Mouse (Mus musculus) frontal cortex, postnatal 25 days (tissue): ENCODE results near the gene Mff.

Experiments used
- DNase-seq, 2 experiments: peaks; one replicate each; pipeline ENCODE4 v3.0.0; 2022; ENCODE audit warnings: low spot score in 2 of 2

Gene Mff

GRCm38 (mm10) chr1:82771022-82771586 is 46.4 kb downstream of the Mff start, which contains the start of gene Gm47791:
Gm47791 (minus strand) TSS chr1:82771243.
- no peak for DNase-seq

DNA sequence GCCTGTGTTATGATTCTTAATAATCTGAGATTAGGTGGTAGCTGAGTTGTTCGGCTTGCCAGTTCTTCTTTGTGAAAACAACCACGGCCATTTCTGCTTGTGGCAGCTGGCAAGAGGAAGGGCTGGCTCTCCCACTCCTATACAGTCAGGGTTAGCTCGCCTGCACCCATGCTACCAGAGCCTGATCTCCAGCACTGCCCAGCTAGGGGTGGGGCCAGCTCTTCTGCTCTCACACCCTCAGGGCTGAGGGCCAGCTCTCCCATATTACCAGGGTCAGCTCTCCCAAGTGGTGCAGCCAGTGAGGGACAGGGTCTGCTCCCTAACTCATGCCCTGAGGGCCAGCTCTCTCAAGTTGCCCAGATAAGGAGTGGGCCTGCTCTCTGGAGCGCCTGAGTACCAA is 47.7 kb downstream of the Mff start:
- DNase-seq, result no peak

- no peak for DNase-seq
Observed at GRCm38 (mm10) chr1:82773208-82773607, 48.5 kb downstream of the Mff start.

DNA sequence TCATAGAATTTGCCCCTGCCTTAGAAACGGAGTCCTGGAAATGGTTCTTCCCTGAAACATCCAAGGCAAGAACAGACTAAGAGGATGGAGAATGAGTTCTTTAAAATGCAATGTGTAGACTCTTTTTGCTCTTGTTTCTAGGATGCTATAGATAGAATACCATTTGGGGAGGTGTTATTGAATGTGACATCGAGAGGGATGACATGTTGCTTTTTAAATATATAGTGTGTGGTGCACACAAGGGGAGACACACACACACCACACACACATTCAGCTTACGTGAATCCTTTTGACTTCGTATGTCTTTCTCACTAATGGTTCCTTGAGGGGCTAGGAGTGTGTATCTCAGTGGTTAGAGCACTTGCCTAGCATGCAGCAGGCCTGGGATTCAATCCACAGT is 50.6 kb downstream of the Mff start:
- no peak for DNase-seq

DNA sequence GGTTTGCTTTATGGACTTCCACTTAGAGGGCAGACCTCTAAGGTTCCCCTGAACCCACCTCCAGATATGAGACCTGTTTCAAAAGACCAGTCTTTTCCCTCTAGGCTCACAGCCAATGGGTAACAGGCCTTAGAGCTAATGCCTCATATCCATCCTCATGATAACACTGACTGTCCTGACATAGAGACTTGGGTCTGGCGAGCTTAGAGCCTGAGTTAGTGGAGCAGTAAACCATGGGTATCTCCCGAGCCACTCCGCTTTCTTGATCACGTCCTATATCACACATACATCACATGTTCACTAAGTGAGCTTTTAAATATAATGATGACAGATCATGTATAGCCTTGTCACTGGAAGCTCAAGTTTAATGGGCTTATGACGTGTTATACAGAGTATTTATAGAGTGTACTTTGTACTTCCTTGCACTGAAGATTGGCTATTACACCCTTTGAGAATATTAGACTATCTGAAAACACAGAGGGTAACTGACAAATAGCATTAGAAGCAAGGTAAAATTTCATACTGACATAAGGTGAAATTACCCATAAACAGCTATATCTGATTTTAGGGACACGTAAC is 54.8 kb downstream of the Mff start:
- no peak for DNase-seq

DNA sequence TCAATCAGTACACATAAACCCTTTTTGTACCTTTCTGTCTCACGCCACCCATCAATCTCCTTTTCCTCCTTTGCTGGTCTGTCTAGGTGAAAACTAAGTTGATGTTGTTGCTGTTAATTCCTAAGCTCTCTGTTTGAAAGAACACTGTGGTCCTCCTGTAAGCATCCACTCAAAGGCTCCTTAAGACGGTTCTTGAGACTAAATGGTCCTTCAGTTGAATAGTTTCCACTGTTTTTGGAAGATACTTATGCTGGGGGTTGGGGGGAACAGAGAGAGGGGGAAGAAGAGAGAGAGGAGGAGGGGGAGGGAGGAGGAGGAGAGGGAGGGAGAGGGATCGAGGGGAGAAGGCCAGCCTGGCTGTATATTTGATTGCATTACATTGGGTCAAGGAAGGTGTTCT is 58.9 kb downstream of the Mff start:
- DNase-seq, result no peak

- DNase-seq, result no peak
Observed at GRCm38 (mm10) chr1:82785546-82785945, 60.9 kb downstream of the Mff start.

DNA sequence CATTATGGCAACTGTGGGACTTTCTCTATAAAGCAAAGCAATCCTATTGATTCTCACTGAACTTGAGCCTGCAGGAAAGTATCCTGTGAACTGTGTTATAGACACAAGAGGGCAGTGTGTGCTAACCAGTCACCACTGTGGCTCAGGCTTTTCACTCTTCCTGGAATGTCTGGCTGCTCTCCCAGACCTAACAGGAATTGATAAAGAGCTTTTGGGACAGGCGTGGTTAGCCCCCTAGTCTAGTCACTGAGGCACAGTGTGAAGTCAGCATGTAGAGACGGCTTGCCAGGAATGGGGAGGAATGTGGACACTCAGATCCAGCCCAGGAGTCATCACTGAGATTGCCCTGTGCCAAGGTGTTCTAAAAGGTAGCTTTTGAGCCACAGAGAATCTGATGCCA is 62.7 kb downstream of the Mff start:
- peak; percentile 33 to 44 for DNase-seq

DNA sequence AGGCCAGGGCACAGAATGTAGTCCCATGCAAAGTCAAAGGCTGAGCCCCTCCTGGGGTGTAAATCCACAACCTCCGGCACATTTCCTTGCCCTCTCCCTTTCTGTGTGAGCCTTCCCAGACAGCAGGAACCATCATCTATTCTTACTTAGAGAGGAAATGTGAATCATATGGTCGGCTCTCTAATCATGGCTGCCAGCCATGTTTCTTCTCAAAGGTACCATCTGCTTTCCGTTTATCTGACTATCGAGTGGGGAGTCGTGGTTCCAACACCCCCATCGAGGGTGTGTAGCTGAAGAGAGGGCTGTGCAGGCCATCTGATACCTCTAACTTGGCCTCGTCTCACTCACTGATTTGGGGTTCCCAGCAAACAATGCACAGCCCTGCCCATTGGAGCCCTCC is 63.4 kb downstream of the Mff start:
- DNase-seq, result no peak

GRCm38 (mm10) chr1:82791105-82791504 is 66.4 kb downstream of the Mff start:
- DNase-seq, result no peak

DNA sequence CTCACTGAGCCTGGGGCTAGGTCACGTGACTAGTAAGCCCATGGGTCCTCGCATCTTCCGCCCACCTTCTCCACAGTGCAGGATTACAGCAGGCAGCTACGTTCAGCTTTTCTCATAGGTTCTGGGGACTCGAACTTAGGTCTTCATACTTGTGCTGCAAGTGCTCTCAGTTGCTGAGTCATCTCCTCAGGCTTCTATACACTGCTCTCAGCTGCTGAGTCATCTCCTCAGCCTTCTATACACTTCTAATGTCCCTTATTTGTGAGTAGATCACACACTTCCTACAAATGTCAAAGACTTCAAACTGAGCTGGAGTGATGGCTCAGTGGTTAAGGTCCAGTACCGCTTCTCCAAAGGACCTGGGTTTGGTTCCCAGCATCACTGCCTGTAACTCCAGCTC is 67.5 kb downstream of the Mff start:
- no peak for DNase-seq

- no peak for DNase-seq
Observed at GRCm38 (mm10) chr1:82793110-82793509, 68.4 kb downstream of the Mff start.

GRCm38 (mm10) chr1:82793986-82794385 is 69.3 kb downstream of the Mff start:
- DNase-seq, result no peak

DNA sequence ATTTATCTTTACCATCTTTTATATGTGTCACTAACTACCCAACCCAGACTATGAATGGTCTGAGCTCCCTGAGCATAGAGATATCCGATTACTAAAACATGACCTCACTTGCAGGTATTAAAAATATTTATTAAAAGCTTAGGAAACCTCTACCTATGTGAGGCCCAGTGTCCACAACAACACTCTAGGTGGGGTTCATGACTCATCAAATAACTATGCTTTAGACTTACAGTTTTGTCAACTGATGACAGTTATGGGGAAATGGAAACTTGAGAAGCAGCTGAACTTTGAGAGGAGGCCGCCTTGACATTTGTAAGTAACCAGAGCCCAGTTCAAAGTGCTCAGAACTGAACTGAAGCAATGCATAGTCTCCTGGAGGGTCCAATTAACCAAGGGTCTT is 70.5 kb downstream of the Mff start:
- DNase-seq, result no peak

DNA sequence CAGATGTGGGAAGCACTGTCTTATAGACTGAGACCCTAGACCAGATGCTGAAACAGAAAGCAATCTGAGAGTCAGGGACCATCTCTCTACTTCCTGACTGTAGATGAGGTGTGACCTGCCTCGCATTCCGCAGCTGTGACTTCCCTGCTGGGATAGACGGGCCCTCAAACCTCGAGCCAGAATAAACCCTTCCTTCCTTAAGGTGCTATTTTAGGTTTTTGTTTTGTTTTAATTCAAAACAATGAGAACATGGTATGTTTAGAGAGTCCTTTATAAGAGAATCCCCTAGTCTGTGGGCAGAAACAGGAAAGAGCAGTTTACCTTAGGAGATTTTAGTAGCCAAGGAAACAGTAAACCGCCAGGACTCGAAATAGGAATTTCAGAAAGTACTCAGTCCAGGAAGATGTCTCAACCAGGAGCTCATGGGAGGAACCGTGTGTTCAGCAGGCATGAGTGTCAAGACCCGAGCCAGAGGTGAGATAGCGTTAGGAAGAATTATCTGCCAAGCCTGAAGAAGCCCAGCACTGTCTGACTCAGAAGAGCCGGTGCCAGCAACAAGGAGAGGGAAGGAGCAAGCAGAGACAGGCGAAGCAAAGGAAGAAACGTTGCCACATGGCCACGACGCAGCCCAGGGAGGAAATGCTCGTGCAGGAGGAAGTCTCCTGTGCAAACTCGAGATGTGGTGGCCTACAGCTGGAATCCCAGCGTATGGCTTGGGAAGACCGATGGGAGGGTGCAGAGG is 71.2 kb downstream of the Mff start:
- no peak for DNase-seq

- no peak for DNase-seq
Observed at GRCm38 (mm10) chr1:82797088-82797487, 72.4 kb downstream of the Mff start.

GRCm38 (mm10) chr1:82798304-82798703 is 73.6 kb downstream of the Mff start:
- no peak for DNase-seq

GRCm38 (mm10) chr1:82798922-82799321 is 74.2 kb downstream of the Mff start:
- no peak for DNase-seq

GRCm38 (mm10) chr1:82801105-82801783 is 76.6 kb downstream of the Mff start:
- DNase-seq, result no peak
